Mouse (Mus musculus) layer of hippocampus, adult 18-20 months (tissue): ENCODE measurements around the gene Rdh1. TPM values are rescaled to one million over a fixed set of nuclear protein-coding genes. Genes with fewer than 3 reads are reported as not detected.
"Not testable (repeated sequence)": the region's sequence is repeated elsewhere in the genome, so short reads cannot be mapped to it uniquely, and the experiment has no call there.

ENCODE experiments used
- DNase-seq, 2 experiments: peaks; one replicate each; pipeline ENCODE4 v3.0.0; 2022; ENCODE audit warnings: low spot score in 2 of 2
- total RNA-seq, 2 experiments: library from RNA; stranded (reverse); gene quantifications; 2 replicates each; pipeline ENCODE4 v1.2.3; 2021

The Rdh1 gene
- total RNA-seq, 2 experiments from 2014 or later = 0.15 TPM; not detected in 1

- DNase-seq = no peak
Measured at GRCm38 (mm10) chr10:127748847-127749612, 10.5 kb upstream of the Rdh1 start.

DNA sequence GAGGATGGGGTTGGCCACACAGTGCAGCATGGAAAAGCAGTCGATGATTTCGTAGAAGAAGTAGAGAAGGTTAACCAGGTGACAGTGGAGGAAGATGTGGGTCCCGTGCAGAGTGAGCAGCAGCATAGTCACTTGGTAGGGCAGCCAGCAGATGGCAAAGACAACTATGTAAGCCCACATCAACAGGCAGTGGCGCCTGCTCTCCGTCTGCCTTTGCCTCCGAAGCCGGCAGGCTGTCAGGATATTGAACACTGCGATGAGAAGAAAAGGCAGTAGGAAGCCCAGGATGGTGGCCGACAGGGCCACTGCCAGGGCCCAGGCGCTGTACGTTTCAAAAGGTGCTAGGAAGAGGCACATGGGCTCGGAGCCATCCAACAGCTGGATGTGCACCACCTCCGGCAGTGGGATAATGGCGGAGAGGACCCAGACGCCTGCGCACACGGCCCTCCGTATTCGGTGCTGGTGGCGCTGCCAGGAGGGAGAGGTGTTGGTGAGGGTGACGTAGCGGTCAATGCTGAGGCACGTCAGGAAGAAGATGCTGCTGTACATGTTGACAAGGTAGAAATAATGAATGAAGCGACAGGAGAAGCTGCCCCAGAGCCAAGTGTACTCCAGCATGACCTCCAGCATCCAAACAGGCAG, 9.3 kb upstream of the Rdh1 start:
- DNase-seq = peak; percentile 47 to 50

DNA sequence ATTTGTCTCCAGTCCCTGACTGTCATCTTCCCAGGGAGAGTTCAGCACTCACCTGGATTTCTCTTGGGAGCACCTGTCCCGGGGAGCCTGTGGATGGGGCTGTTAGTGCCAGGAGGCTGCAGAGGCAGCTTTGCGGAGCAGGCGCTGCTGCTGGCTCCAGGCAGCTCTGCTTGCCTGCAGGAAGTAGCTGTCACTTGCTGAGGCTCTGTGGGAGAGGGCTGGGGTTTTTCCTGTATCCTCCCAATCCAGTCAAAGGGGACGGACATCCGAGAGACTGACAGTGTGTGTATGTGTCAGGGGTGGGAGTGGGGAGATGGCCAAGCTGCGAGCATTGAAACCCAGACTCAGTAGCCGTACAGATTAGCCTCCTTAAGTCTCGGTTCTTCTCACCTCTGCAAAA, 8.0 kb upstream of the Rdh1 start, which contains the start of gene Gpr182:
TSS of gene Gpr182 (minus strand) at position 185 of the 400 bp plus-strand sequence.
- DNase-seq = no peak

- DNase-seq = no peak
Measured at GRCm38 (mm10) chr10:127754566-127755166, 4.9 kb upstream of the Rdh1 start.

- DNase-seq = no peak
Measured at GRCm38 (mm10) chr10:127755246-127755645, 4.3 kb upstream of the Rdh1 start.

DNA sequence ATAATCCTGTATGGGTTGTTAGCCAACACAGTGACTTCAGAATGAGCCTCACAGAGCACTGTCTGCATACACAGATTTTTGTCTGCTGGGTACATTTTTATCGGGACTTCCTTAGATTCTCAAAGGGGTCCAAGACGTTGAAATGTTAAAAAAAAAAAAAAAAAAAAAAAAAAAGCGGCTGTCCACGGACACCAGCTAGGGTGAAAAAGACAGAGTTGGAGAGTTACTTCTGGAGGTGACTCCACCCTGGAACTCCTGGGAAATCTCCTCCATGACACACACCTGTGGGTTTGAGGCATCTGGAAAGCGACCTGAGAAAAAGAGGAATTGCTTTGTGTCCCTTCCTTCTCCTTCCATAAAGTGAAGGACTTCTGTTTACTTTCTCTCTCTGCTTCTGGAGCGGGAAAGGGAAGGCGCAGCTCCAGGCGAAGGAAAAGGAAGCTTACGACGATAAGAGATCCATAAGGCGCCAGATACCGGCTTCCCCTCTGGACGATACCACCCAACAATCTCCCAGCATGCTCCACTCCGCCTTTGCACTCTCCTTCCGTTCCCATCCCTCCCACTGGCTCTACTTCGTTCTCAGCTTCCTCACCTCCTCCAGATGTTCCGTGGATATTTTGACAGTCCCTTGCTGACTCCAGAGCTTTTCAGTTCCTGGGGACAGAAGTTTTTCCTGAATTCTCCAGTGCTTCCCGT, 3.6 kb upstream of the Rdh1 start:
- DNase-seq = no peak

DNA sequence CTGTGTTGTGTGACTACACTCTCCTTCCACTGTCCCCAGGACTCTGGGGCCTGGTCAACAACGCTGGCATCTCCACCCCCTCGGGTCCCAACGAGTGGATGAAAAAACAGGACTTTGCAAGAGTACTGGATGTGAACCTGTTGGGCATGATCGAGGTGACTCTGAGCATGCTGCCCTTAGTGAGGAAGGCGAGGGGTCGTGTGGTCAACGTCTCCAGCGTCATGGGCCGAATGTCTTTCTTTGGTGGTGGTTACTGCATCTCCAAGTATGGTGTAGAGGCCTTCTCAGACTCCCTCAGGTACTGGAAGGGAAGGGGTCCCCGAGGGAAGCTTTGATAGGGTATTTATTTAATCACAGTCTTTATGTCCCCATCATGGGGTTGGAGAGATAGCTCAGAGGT, 3.4 kb downstream of the Rdh1 start:
- not testable (repeated sequence) for DNase-seq

GRCm38 (mm10) chr10:127763914-127764680, 4.6 kb downstream of the Rdh1 start:
- DNase-seq = no peak

DNA sequence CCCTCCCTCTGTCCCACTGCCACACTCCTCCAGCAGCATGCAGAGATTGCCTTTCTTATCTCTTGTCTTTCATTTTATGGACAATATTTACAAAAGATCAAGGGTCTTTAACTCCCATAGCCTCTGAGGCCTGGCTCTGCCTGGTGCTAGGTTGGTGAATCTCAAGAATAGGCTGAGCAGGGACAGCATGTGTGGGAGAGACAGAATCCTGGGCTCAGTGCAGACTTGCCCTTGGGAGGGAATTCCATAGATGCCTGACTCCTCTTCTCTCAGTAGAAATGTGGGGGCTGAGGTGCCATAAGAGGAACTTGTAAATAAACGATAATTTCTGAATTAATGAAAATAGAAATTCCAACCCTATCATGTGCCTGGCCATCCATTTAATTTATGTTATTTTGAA, 7.0 kb downstream of the Rdh1 start:
- DNase-seq = no peak

DNA sequence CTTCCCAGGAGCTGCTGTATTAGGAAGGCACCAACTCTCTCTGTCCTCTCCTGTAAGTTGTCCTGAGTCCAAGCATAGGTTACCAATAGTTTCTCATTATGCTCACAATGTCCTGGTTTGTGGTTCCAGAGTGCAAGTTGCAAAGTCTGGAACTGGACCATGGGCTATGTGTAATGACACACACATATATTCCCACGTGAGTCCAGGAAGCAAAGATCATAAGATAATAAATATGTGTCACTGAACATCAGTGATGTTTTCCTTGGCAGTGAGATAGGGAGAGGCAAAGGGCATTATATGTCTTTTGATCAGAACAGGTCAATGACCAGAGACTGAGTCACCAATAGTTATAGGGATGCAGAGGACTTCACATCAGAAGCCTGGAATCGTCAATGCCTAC, 16.5 kb downstream of the Rdh1 start, which contains the start of gene Rdh9:
TSS of gene Rdh9 (plus strand) at position 376 of the 400 bp plus-strand sequence.
- DNase-seq = no peak

GRCm38 (mm10) chr10:127782321-127782720, 22.8 kb downstream of the Rdh1 start:
- DNase-seq = not testable (repeated sequence)

DNA sequence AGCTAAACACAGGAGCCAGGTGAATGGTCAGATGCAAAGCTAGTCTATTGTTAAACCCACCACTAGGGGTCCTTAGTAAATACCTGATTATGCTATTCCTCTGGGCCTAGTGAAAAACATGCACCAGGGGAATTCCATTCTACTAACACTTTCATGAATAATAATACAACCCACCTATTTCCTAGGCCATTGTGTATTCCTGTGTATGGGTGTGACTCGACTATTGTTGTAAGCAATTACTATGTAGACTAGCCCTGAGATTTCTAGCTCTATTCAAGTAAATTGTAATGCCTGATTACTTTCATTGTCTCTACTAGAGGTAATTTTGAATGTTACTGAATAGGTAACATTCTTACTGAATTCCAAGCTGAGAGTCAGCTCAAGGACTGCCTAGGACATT, 25.9 kb downstream of the Rdh1 start:
- not testable (repeated sequence) for DNase-seq

- no peak for DNase-seq
Measured at GRCm38 (mm10) chr10:127799295-127799694, 39.8 kb downstream of the Rdh1 start.

GRCm38 (mm10) chr10:127800891-127801290, 41.4 kb downstream of the Rdh1 start, which contains the start of gene Rdh16:
TSS of gene Rdh16 (plus strand) at chr10:127801152.
- no peak for DNase-seq

GRCm38 (mm10) chr10:127801612-127802011, 42.1 kb downstream of the Rdh1 start:
- no peak for DNase-seq

DNA sequence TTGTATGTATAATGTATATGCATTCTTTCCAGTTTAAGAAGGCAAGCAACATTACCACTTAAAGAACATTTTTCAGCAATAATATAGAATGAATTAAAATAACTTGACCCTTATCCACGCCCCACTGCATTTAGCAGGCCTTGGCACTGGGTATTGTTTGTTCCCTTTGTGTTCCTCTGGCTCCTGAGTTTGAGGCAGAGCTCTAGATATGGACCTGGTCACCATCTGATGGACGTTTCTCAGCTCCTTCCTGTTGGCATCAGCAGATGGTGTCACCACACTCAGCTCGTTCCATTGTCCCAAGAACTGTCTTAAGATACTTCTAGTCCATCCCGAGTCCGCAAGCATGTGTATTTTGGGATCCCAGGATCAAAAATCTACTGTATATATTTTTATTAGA, 42.7 kb downstream of the Rdh1 start:
- DNase-seq = no peak

- DNase-seq = no peak
Measured at GRCm38 (mm10) chr10:127804416-127804815, 44.9 kb downstream of the Rdh1 start.

DNA sequence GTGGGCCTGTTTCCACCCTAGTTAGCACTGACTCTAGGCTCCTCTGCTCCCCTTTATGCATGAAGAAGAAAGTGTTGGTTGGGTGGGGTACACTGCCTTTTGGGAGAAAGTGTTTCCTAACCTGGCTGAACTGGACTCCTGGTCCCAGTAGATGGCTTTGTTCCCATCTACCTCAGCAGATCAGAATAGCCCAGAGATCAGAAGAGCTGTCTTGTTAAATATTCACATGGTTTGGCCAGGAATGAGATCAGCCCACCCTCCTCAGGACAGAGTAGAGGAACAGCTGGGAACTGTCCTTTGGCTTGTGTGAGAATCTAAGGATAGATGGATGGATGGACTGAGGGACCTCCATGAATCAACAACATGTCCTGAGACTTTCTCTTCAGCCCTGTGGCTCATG, 56.4 kb downstream of the Rdh1 start:
- no peak for DNase-seq

GRCm38 (mm10) chr10:127817268-127817910, 57.9 kb downstream of the Rdh1 start:
- DNase-seq = not testable (repeated sequence)
